Mouse (Mus musculus): ENCODE measurements around the gene Pex19. TPM values are rescaled to one million over a fixed set of nuclear protein-coding genes. Genes with fewer than 3 reads are reported as not detected.
A peak's percentile ranks its signal among the peaks of the same experiment; 100 is the strongest.

Gene Pex19
- 155 and 157 TPM in 2 replicates for polyA plus RNA-seq (2015; fragmentation: Nextera tagmentation; extraction: Ambion mirVana)

DNA sequence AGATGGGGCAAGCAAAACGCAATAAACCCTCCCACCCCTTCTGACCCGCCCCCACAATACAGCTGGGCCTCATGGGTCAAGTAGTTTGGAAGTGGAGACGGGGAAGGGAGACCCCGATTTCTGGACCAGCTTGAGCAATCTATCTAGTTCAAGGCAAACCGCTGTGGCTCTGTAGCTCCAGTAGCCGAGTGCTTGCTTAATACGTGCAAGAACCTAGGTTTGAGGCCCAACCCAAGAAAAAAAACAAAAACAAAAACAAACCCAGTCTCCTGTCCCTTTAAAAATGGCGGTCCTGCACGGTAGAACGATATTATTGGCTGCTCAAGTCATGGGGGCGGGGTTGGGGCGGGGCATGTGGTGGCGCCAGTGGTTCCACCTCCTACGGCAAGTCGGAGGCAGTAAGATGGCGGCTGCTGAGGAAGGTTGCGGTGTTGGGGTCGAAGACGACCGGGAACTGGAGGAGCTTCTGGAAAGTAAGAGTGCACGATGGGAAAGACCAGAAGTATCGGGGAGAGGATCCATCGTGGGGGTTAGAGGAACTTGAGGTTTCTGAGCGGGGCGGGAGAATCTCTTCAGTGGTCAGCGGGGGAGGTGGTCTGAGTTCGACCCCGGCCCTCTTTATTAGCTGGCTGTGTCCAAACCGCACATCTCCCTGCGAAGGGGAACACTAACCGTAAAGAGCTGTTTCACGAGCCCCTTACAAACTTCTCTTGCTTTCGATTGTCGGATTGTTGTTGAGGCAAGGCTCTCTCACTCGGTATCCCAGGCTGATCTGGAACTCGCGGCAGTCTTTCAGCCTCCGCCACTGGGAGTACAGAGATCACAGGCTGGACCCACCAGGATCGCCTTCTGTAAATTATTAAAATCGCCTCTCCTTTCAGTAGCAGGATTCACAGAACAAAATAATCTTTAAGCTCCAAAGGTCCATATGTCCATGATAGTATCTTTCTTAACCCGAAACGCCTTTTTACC is at the start of gene Pex19:
Gene Pex19 (plus strand): TSS at position 380 of the 972 bp plus-strand sequence.
- Histone ChIP-seq H3K27me3 (replicated peaks; ENCODE audit: control insufficient read depth, insufficient read depth, low read length) (no peaks in the 10 kb centered on the region), H3K9me3 (ENCODE audit: control insufficient read depth, low read length) (no peaks in the 10 kb centered on the region), H3K9ac (replicated peaks; ENCODE audit: low read depth, low read length) (peak within 1 kb of the TSS; percentile 79), H3K36me3 (ENCODE audit: control insufficient read depth, insufficient read depth) (peaks cover 28% of the 10 kb centered on the region), H3K4me2 (ENCODE audit: low read length) (peak within 1 kb of the TSS; percentile 80), H3K4me3 (replicated peaks; ENCODE audit: low read length) (peak within 1 kb of the TSS; percentile 77), H3K4me1 (replicated peaks; ENCODE audit: control insufficient read depth, insufficient read depth, low read length) (peaks cover 16% of the 10 kb centered on the region), H3K27ac (ENCODE audit: low read length) (peak within 1 kb of the TSS; percentile 30; the same call in 1 of the 2 replicates)
- ATAC-seq: peak; percentile 97
- WGBS: 1% methylated on average over 42 of the region's 42 CpGs

DNA sequence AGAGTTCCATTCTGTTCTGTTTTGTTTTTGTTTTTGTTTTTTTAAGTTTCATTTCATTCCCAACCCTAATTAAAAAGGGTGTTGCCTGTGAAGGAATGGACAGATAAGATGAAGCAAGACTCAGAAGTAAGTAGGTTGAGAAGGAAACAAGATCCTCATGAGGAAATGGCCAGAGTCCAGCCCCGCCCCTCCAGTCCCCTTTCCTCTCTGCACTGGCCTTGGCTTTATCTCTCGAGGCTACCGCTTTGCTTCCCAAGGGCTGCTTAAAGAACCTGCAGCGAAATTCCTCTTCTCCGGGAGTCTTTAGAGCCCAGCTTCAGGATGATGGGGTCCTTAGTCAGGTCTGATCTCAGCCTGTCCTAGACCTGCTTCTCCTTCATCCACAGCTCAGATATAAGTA is 48.6 kb upstream of the Pex19 start:
- Histone ChIP-seq H3K27ac (ENCODE audit: low read length) (no peak overlapping the region), H3K4me3 (replicated peaks; ENCODE audit: low read length) (no peak overlapping the region), H3K9me3 (ENCODE audit: control insufficient read depth, low read length) (no peaks in the 10 kb centered on the region), H3K4me1 (replicated peaks; ENCODE audit: control insufficient read depth, insufficient read depth, low read length) (peaks cover 5% of the 10 kb centered on the region), H3K36me3 (ENCODE audit: control insufficient read depth, insufficient read depth) (peaks cover 21% of the 10 kb centered on the region), H3K4me2 (ENCODE audit: low read length) (no peak overlapping the region), H3K9ac (replicated peaks; ENCODE audit: low read depth, low read length) (no peak overlapping the region), H3K27me3 (replicated peaks; ENCODE audit: control insufficient read depth, insufficient read depth, low read length) (no peaks in the 10 kb centered on the region)
- ATAC-seq: no peak
- WGBS: 77% methylated on average over 5 of the region's 5 CpGs

DNA sequence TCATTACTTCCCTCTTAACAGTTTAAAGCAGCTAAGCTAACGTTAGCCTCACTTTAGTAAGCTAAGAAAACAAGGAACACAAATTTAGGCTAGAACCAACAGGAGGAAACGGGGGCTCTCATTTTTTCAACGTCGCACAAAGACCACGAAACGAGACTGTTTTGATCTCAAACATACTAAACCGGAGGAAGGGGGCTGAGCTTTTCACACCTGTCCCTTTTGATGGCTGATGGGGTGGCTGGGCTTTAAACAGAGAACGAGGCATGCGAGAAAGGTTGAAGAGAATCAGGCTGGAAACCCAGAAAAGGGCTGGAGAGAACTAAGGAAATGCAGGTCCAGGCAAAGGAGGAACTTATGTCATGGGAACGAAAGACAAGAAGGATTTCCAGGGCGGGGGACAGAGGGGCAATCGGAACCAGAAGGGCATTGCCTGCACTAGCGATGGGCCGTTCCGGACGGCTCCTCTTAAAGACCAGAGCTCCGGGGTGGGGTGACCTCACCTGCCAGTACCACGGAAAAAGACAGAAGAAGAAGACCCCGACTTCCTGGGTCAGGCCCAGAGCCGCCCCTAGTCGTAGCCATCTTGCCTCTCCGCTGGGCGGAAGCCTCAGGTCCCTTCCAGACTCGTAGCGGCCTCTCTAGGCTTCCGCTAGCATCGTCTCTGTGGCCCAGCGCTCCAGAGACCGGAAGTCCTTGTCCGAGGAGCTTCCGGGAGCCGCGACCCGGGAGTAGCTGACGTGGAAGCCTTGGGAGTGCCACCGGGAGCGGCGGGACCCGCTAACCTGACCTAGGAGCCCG is 44.3 kb upstream of the Pex19 start, which contains the start of the genes Copa and Ncstn:
Gene Copa (plus strand): TSS at position 429 of the 798 bp plus-strand sequence.
Gene Ncstn (minus strand): TSS at position 695 of the 798 bp plus-strand sequence.
- peak within 1 kb of the TSS; percentile 79 for H3K27ac ChIP-seq (ENCODE audit: low read length)
- ATAC-seq: peak; percentile 99
- H3K9ac ChIP-seq (replicated peaks; ENCODE audit: low read depth, low read length): peak within 1 kb of the TSS; percentile 83
- peak within 1 kb of the TSS; percentile 80 for H3K4me3 ChIP-seq (replicated peaks; ENCODE audit: low read length)
- H3K36me3 ChIP-seq (ENCODE audit: control insufficient read depth, insufficient read depth): peaks cover 3% of the 10 kb centered on the region
- H3K4me2 ChIP-seq (ENCODE audit: low read length): peak within 1 kb of the TSS; percentile 67
- no peaks in the 10 kb centered on the region for H3K27me3 ChIP-seq (replicated peaks; ENCODE audit: control insufficient read depth, insufficient read depth, low read length)
- H3K4me1 ChIP-seq (replicated peaks; ENCODE audit: control insufficient read depth, insufficient read depth, low read length): peaks cover 17% of the 10 kb centered on the region
- under 1% methylated on average over 40 of the region's 40 CpGs for WGBS
- no peaks in the 10 kb centered on the region for H3K9me3 ChIP-seq (ENCODE audit: control insufficient read depth, low read length)

DNA sequence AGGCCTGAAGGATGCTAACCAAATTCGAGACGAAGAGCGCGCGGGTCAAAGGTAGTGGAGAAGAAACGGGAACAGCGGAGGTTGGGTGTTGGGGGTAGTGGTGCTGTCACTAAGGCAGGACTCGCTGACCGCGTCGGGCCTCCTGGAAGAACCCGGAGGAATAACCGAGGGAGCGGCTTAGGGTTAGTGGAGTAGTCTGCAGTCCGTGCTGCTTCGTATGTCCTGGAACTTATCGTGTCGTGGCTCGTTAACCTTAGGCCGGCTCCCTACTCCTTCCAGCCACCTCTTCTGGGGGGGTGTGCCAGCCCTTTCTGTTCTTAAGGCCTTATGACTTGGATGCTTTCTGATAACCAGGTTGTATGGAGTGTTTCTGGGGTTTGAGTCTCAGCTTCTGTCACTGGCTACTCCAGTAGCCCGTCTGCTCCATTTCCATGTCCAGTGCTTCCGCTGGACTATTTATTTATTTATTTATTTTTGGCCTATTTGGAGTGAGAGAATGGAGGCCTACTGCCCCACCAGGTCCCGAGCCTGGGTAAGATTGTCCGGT is 43.6 kb upstream of the Pex19 start:
- WGBS: 2% methylated on average over 24 of the region's 24 CpGs
- Histone ChIP-seq H3K9me3 (ENCODE audit: control insufficient read depth, low read length) (no peaks in the 10 kb centered on the region), H3K4me2 (ENCODE audit: low read length) (peak overlapping the region; percentile 67), H3K27me3 (replicated peaks; ENCODE audit: control insufficient read depth, insufficient read depth, low read length) (no peaks in the 10 kb centered on the region), H3K4me3 (replicated peaks; ENCODE audit: low read length) (peak overlapping the region; percentile 80), H3K36me3 (ENCODE audit: control insufficient read depth, insufficient read depth) (peaks cover 3% of the 10 kb centered on the region), H3K9ac (replicated peaks; ENCODE audit: low read depth, low read length) (peak overlapping the region; percentile 83), H3K4me1 (replicated peaks; ENCODE audit: control insufficient read depth, insufficient read depth, low read length) (peaks cover 17% of the 10 kb centered on the region), H3K27ac (ENCODE audit: low read length) (peak overlapping the region; percentile 46)
- peak; percentile 65; the same call in 1 of the 2 replicates for ATAC-seq

DNA sequence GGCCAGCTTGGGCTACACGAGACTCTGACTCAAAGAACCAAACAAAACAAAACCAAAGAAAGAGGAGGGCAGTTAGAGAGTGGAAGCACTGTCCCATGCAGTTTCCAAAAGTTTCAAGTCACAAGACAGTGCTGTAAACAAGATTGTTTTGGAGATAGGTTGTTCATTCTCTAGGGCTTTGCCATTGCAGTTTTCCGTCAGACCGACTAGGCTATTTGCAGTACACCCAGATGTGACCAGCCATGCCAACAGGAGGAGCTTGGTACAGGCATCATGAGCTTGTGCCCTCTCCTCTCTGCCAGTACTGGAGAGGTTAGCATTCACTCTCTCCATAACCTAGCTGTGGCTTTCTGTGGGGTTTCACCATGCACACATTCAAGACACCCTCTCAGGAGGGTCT is 33.0 kb upstream of the Pex19 start:
- WGBS: 74% methylated on average over 3 of the region's 3 CpGs
- H3K9me3 ChIP-seq (ENCODE audit: control insufficient read depth, low read length): no peaks in the 10 kb centered on the region
- peaks cover 52% of the 10 kb centered on the region for H3K36me3 ChIP-seq (ENCODE audit: control insufficient read depth, insufficient read depth)
- no peak overlapping the region for H3K9ac ChIP-seq (replicated peaks; ENCODE audit: low read depth, low read length)
- ATAC-seq: no peak
- no peaks in the 10 kb centered on the region for H3K27me3 ChIP-seq (replicated peaks; ENCODE audit: control insufficient read depth, insufficient read depth, low read length)
- H3K4me1 ChIP-seq (replicated peaks; ENCODE audit: control insufficient read depth, insufficient read depth, low read length): no peaks in the 10 kb centered on the region
- H3K4me2 ChIP-seq (ENCODE audit: low read length): no peak overlapping the region
- H3K27ac ChIP-seq (ENCODE audit: low read length): no peak overlapping the region
- no peak overlapping the region for H3K4me3 ChIP-seq (replicated peaks; ENCODE audit: low read length)

DNA sequence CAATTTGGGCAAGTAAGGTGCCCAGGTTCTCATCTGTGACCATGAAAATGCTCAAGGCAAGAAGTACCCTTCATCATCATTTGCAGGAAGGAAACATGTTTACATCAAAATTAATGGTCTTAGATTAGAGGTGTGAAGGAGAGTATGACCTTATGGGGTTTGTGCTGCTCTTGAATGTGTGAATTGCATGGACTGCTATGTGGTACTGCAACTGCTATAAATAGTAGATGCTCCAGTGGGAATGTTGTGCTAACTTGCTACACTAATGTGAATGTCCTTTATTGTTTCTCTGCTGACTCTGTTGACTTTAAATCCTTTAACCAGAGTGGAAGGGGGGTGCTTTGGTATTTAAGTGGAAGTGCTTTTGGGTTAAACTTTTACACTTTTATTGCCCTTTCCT is 32.3 kb upstream of the Pex19 start:
- H3K4me3 ChIP-seq (replicated peaks; ENCODE audit: low read length): no peak overlapping the region
- H3K9ac ChIP-seq (replicated peaks; ENCODE audit: low read depth, low read length): no peak overlapping the region
- H3K27ac ChIP-seq (ENCODE audit: low read length): no peak overlapping the region
- no peaks in the 10 kb centered on the region for H3K27me3 ChIP-seq (replicated peaks; ENCODE audit: control insufficient read depth, insufficient read depth, low read length)
- H3K4me2 ChIP-seq (ENCODE audit: low read length): no peak overlapping the region
- no peaks in the 10 kb centered on the region for H3K4me1 ChIP-seq (replicated peaks; ENCODE audit: control insufficient read depth, insufficient read depth, low read length)
- peaks cover 50% of the 10 kb centered on the region for H3K36me3 ChIP-seq (ENCODE audit: control insufficient read depth, insufficient read depth)
- no peaks in the 10 kb centered on the region for H3K9me3 ChIP-seq (ENCODE audit: control insufficient read depth, low read length)
- no peak for ATAC-seq

DNA sequence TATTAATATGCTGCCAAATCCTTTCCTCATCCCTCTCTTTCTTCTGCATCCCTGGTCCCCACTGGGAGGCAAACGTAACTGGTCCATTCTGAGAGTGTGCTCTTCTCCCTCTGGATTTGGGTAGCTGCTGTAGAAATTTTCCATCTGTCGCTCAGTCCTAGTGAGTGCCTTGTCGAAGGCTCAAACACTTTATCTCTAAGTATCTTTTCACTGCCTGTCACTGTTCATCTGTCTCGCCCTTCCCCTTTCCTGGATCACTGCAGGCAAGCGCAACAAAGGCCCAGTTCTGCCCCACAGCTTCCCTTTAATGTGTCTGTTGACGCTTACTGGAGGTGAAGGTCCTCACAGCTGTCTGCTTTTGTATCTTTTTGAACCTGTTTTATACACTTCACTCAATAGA is 31.4 kb upstream of the Pex19 start:
- no peaks in the 10 kb centered on the region for H3K4me1 ChIP-seq (replicated peaks; ENCODE audit: control insufficient read depth, insufficient read depth, low read length)
- H3K4me2 ChIP-seq (ENCODE audit: low read length): no peak overlapping the region
- no peak overlapping the region for H3K9ac ChIP-seq (replicated peaks; ENCODE audit: low read depth, low read length)
- H3K4me3 ChIP-seq (replicated peaks; ENCODE audit: low read length): no peak overlapping the region
- ATAC-seq: no peak
- no peaks in the 10 kb centered on the region for H3K27me3 ChIP-seq (replicated peaks; ENCODE audit: control insufficient read depth, insufficient read depth, low read length)
- no peak overlapping the region for H3K27ac ChIP-seq (ENCODE audit: low read length)
- 65% methylated on average over 6 of the region's 6 CpGs for WGBS
- H3K9me3 ChIP-seq (ENCODE audit: control insufficient read depth, low read length): no peaks in the 10 kb centered on the region
- H3K36me3 ChIP-seq (ENCODE audit: control insufficient read depth, insufficient read depth): peaks cover 51% of the 10 kb centered on the region

DNA sequence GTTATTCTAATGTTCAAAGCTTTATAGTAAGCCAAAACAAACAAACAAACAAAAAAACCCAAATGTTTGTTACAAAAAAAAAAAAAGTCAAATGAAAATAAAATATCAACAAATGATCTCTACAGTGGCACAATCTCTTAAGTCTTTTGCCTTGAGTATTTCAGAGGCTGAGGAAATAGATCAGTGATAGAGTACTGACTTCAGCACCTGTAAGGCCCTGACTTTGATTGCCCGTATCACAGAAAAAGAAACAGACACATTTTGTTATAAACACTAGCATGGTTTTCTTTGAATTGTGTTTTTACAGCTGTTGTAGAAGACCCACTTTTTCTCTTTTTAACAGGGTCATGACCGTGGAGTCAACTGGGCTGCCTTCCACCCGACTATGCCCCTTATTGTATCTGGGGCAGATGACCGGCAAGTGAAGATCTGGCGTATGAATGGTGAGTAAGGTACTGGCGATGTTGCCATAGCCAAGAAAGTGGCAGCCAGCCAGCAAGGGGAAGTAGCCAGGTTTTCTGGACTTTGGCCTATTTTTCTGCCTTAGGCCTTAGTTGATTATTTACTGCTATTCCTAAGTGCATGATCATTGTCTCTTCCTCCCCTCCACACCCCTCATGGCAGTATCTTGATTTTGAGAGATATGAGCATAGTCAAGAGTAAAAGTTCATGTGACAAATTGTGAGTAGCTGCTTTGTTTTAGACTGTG is 27.1 kb upstream of the Pex19 start:
- no peak overlapping the region for H3K9ac ChIP-seq (replicated peaks; ENCODE audit: low read depth, low read length)
- ATAC-seq: no peak
- H3K27me3 ChIP-seq (replicated peaks; ENCODE audit: control insufficient read depth, insufficient read depth, low read length): no peaks in the 10 kb centered on the region
- no peaks in the 10 kb centered on the region for H3K4me1 ChIP-seq (replicated peaks; ENCODE audit: control insufficient read depth, insufficient read depth, low read length)
- peaks cover 54% of the 10 kb centered on the region for H3K36me3 ChIP-seq (ENCODE audit: control insufficient read depth, insufficient read depth)
- H3K27ac ChIP-seq (ENCODE audit: low read length): no peak overlapping the region
- H3K9me3 ChIP-seq (ENCODE audit: control insufficient read depth, low read length): no peaks in the 10 kb centered on the region
- WGBS: 73% methylated on average over 6 of the region's 6 CpGs
- no peak overlapping the region for H3K4me2 ChIP-seq (ENCODE audit: low read length)
- H3K4me3 ChIP-seq (replicated peaks; ENCODE audit: low read length): no peak overlapping the region

Data from forebrain, embryonic 16.5 days (tissue).